8 mouse cellular contexts compared by ENCODE assay signal in genomic region chr15:85670789-85671700, GRCm38 (mm10).
DNase-seq lines count a peak whose midpoint lies in the region; ATAC-seq and TF ChIP-seq lines count a peak whose summit lies in the region.

No protein-coding gene starts in this region.

- peak overlapping the region; percentile 63 for H3K4me3 ChIP-seq in cerebellum, adult 2 months (replicated peaks; ENCODE audit: insufficient read depth, low read depth, low read length)
- H3K4me3 ChIP-seq in gastrocnemius, adult 2 months = peak overlapping the region; percentile 98
- peak overlapping the region; percentile 82 for H3K4me3 ChIP-seq in hindbrain, embryonic 15.5 days
- H3K4me3 ChIP-seq in left cerebral cortex, adult 2 months = peak overlapping the region; percentile 64

- no peaks in the 10 kb centered on the region for H3K27me3 ChIP-seq in cerebellum, adult 2 months (ENCODE audit: control insufficient read depth, insufficient read depth, low read length)
- H3K27me3 ChIP-seq in hindbrain, embryonic 15.5 days = peaks cover 9% of the 10 kb centered on the region

- DNase-seq in T-cell, adult 2 months (ENCODE audit: low spot score) = peak; percentile 30
- DNase-seq in cerebellum, adult 2 months = peak; percentile 86 to 91
- DNase-seq in gastrocnemius, adult 2 months = peak; percentile 94
- DNase-seq in left cerebral cortex, adult 2 months (ENCODE audit: extremely low spot score in 1 of 2, low spot score in 2 of 2) = peak; percentile 90
- peak; percentile 92 to 94 for DNase-seq in lung, postnatal 4 days
- DNase-seq in skeletal muscle tissue, adult 2 months (ENCODE audit: low read depth, low spot score) = peak; percentile 85
- DNase-seq in natural killer cell, adult 2 months (ENCODE audit: low spot score in 2 of 2) = no peak

- no peaks in the 10 kb centered on the region for H3K9me3 ChIP-seq in hindbrain, embryonic 15.5 days

- H3K9ac ChIP-seq in hindbrain, embryonic 15.5 days = peak overlapping the region; percentile 92

- peak; percentile 32; the same call in 1 of the 2 replicates for TF ChIP-seq POLR2A in cerebellum, adult 2 months (IDR thresholded peaks at IDR 0.05; ENCODE audit: borderline replicate concordance, insufficient read depth, low read length)

- intact Hi-C loops in gastrocnemius, adult 2 months (cut with DNase I) = loop anchor here (5.0 kb wide), 2 partner anchors 36 to 59 kb away; no protein-coding TSS in a partner anchor
- intact Hi-C loops in left cerebral cortex, adult 2 months (cut with DNase I) = loop anchor here (1.0 to 2.0 kb wide), 5 partner anchors 8 to 58 kb away; no protein-coding TSS in a partner anchor

- no peak for TF ChIP-seq CTCF in cerebellum, adult 2 months (IDR thresholded peaks at IDR 0.05; ENCODE audit: borderline replicate concordance, insufficient read depth, low read depth, low read length)
- TF ChIP-seq CTCF in gastrocnemius, adult 2 months (IDR thresholded peaks at IDR 0.05) = peak; percentile 10; the same call in 1 of the 2 replicates
- no peak for TF ChIP-seq CTCF in left cerebral cortex, adult 2 months (IDR thresholded peaks at IDR 0.05)

- peak overlapping the region; percentile 77 for H3K4me2 ChIP-seq in hindbrain, embryonic 15.5 days

- H3K36me3 ChIP-seq in hindbrain, embryonic 15.5 days = no peaks in the 10 kb centered on the region

- peak; percentile 79 for ATAC-seq in hindbrain, embryonic 15.5 days (ENCODE audit: low FRiP score, low read depth)

- H3K4me1 ChIP-seq in cerebellum, adult 2 months (ENCODE audit: control insufficient read depth, insufficient read depth, low read length) = peaks cover 13% of the 10 kb centered on the region
- H3K4me1 ChIP-seq in hindbrain, embryonic 15.5 days (replicated peaks) = peaks cover 56% of the 10 kb centered on the region

- H3K27ac ChIP-seq in cerebellum, adult 2 months (ENCODE audit: insufficient read depth, low read length) = peak overlapping the region; percentile 100
- H3K27ac ChIP-seq in gastrocnemius, adult 2 months = peak overlapping the region; percentile 96
- peak overlapping the region; percentile 100 for H3K27ac ChIP-seq in hindbrain, embryonic 15.5 days (replicated peaks)
- peak overlapping the region; percentile 100 for H3K27ac ChIP-seq in left cerebral cortex, adult 2 months

- under 1% methylated on average over 117 of the region's 141 CpGs for WGBS in cerebellum, adult 2 months
- under 1% methylated on average over 91 of the region's 141 CpGs for WGBS in hindbrain, embryonic 15.5 days

Comparison
In these comparisons a context has a peak if more than half of its experiments do, and no peak if none do; other contexts are left out.
1. DNase-seq: peak in T-cell, adult 2 months (single experiment), cerebellum, adult 2 months (2 of 2), gastrocnemius, adult 2 months (single experiment), left cerebral cortex, adult 2 months (2 of 2), lung, postnatal 4 days (2 of 2) and skeletal muscle tissue, adult 2 months (single experiment); none in natural killer cell, adult 2 months (0 of 2).
2. Peak in every context shown above with its lines, with median percentiles within 50 percentile points of each other: H3K27ac ChIP-seq and H3K4me3 ChIP-seq.